ENCODE assay signal across 9 mouse cellular contexts in the genomic region with DNA sequence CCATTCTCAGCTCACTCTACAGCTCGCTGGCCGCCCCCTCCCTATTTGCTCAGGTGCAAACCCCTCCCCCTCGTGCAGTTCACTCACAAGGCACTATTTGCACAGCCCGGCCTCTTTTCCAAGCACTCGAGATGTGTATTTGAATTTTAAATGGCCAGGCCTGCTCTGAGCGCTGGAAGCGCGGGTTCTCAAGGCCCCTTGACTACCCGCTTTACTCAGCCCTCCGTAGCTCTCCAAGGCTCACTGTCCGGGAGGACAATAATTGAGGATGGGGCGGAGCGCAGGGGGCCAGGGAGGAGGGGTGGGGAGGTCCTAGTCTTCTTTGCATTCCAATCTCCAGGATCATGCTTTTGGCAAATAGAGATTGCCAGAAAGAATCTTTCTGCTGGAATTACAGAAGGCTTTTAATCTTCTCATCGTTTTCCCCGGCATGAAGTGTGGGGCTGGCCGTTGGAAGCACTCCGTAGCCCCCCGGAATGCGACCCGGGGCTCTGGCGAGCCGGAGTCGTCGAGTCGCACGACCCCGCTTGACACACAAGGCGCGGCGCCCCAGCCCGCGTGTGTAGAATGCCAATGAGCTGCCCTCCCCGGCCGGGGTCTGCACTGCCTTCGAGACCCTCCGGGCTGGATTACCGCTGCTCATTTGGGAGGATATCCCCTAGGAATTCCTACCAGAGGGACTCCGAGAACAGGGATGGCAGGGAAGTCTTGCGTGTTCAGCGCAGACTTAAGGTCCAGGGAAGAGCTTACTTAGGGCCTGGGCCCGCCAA. TPM values are rescaled to one million over a fixed set of nuclear protein-coding genes. Genes with fewer than 3 reads are reported as not detected.
DNase-seq lines count a peak whose midpoint lies in the region; ATAC-seq and TF ChIP-seq lines count a peak whose summit lies in the region.
"Had no signal": no experiment of that assay in that cellular context is flagged by ENCODE, and none has a peak within 500 bp of the region (broad histone marks: within the 10 kb centered on the region; RNA-seq: fewer than 3 reads in every experiment).

No protein-coding gene starts in this region.

- peaks cover 94% of the 10 kb centered on the region for H3K27me3 ChIP-seq in liver, embryonic 12.5 days (replicated peaks)
- H3K27me3 ChIP-seq in liver, embryonic 11.5 days (replicated peaks; ENCODE audit: control insufficient read depth, insufficient read depth, low read length) = peaks cover 93% of the 10 kb centered on the region
- H3K27me3 ChIP-seq in hindbrain, embryonic 14.5 days (ENCODE audit: control insufficient read depth, insufficient read depth, low read length) = peaks cover 93% of the 10 kb centered on the region
- peaks cover 4% of the 10 kb centered on the region; the same call in 1 of the 2 replicates for H3K27me3 ChIP-seq in cerebellum, adult 2 months (ENCODE audit: control insufficient read depth, insufficient read depth, low read length)

- H3K9me3 ChIP-seq in liver, embryonic 12.5 days (replicated peaks) = no peaks in the 10 kb centered on the region
- H3K9me3 ChIP-seq in liver, embryonic 11.5 days (ENCODE audit: control insufficient read depth, low read length) = no peaks in the 10 kb centered on the region
- no peaks in the 10 kb centered on the region for H3K9me3 ChIP-seq in hindbrain, embryonic 14.5 days (ENCODE audit: control insufficient read depth, low read length)

- TF ChIP-seq CTCF in cerebellum, adult 2 months (IDR thresholded peaks at IDR 0.05; ENCODE audit: borderline replicate concordance, insufficient read depth, low read depth, low read length) = no peak

- H3K9ac ChIP-seq in liver, embryonic 12.5 days = no peak overlapping the region
- H3K9ac ChIP-seq in liver, embryonic 11.5 days (ENCODE audit: low read depth, low read length) = no peak overlapping the region
- H3K9ac ChIP-seq in hindbrain, embryonic 14.5 days = no peak overlapping the region

- 0 out of 2 replicates have a peak overlapping the region, but pooled peaks have one; percentile 18 for H3K4me2 ChIP-seq in liver, embryonic 12.5 days
- no peak overlapping the region for H3K4me2 ChIP-seq in liver, embryonic 11.5 days
- peak overlapping the region; percentile 84 for H3K4me2 ChIP-seq in hindbrain, embryonic 14.5 days (replicated peaks)

- H3K27ac ChIP-seq in liver, embryonic 12.5 days = no peak overlapping the region
- H3K27ac ChIP-seq in liver, embryonic 11.5 days (ENCODE audit: low read depth, low read length) = no peak overlapping the region
- H3K27ac ChIP-seq in hindbrain, embryonic 14.5 days = no peak overlapping the region
- H3K27ac ChIP-seq in cerebellum, adult 2 months (ENCODE audit: insufficient read depth, low read length) = no peak overlapping the region

- no peak for DNase-seq in liver, embryonic 11.5 days (ENCODE audit: low spot score)
- DNase-seq in hindbrain, embryonic 14.5 days (ENCODE audit: low spot score) = no peak
- DNase-seq in lung, postnatal 25 days (ENCODE audit: low spot score) = peak; percentile 78
- DNase-seq in urinary bladder, postnatal 14 days (ENCODE audit: low spot score) = peak; percentile 16
- DNase-seq in kidney, adult 9 months = no peak
- DNase-seq in cerebellum, adult 2 months = no peak
- no peak for DNase-seq in frontal cortex, postnatal 10 days (ENCODE audit: low spot score in 2 of 2)

- WGBS in liver, embryonic 12.5 days (ENCODE audit: insufficient replicate concordance) = 3% methylated on average over 41 of the region's 41 CpGs
- 2% methylated on average over 41 of the region's 41 CpGs for WGBS in liver, embryonic 11.5 days
- 2% methylated on average over 41 of the region's 41 CpGs for WGBS in hindbrain, embryonic 14.5 days
- 2% methylated on average over 41 of the region's 41 CpGs for WGBS in cerebellum, adult 2 months

- no peak overlapping the region for H3K4me3 ChIP-seq in liver, embryonic 12.5 days
- no peak overlapping the region for H3K4me3 ChIP-seq in liver, embryonic 11.5 days (ENCODE audit: low read depth, low read length)
- 0 out of 2 replicates have a peak overlapping the region, but pooled peaks have one; percentile 5 for H3K4me3 ChIP-seq in hindbrain, embryonic 14.5 days (replicated peaks; ENCODE audit: low read length)
- no peak overlapping the region for H3K4me3 ChIP-seq in cerebellum, adult 2 months (replicated peaks; ENCODE audit: insufficient read depth, low read depth, low read length)

- H3K4me1 ChIP-seq in liver, embryonic 12.5 days = peaks cover 7% of the 10 kb centered on the region; the same call in 1 of the 2 replicates
- H3K4me1 ChIP-seq in liver, embryonic 11.5 days (replicated peaks; ENCODE audit: control insufficient read depth, insufficient read depth, low read length) = peaks cover 5% of the 10 kb centered on the region
- peaks cover 22% of the 10 kb centered on the region for H3K4me1 ChIP-seq in hindbrain, embryonic 14.5 days (replicated peaks; ENCODE audit: control insufficient read depth, insufficient read depth, low read length)
- H3K4me1 ChIP-seq in cerebellum, adult 2 months (ENCODE audit: control insufficient read depth, insufficient read depth, low read length) = no peaks in the 10 kb centered on the region

- no peak for ATAC-seq in liver, embryonic 12.5 days
- no peak for ATAC-seq in liver, embryonic 11.5 days (replicated peaks; ENCODE audit: low FRiP score)
- peak; percentile 16; the same call in 1 of the 2 replicates for ATAC-seq in hindbrain, embryonic 14.5 days (ENCODE audit: low FRiP score)

- H3K36me3 ChIP-seq in liver, embryonic 12.5 days = no peaks in the 10 kb centered on the region
- no peaks in the 10 kb centered on the region for H3K36me3 ChIP-seq in liver, embryonic 11.5 days (ENCODE audit: control insufficient read depth, insufficient read depth, low read length)
- no peaks in the 10 kb centered on the region for H3K36me3 ChIP-seq in hindbrain, embryonic 14.5 days (replicated peaks; ENCODE audit: control insufficient read depth, insufficient read depth)

- no peak for TF ChIP-seq POLR2A in cerebellum, adult 2 months (IDR thresholded peaks at IDR 0.05; ENCODE audit: borderline replicate concordance, insufficient read depth, low read length)

RNA-seq across cellular contexts. Expression of gene Shh, which starts 7.4 kb away (rescaled TPM):
- not detected in 2 replicates for polyA plus RNA-seq in liver, embryonic 12.5 days (2016; fragmentation: Nextera tagmentation; extraction: Ambion mirVana)
- polyA plus RNA-seq in liver, embryonic 11.5 days (2014; fragmentation: Nextera tagmentation; extraction: Ambion mirVana) = 0.14 and 0.21 TPM in 2 replicates
- polyA plus RNA-seq in hindbrain, embryonic 14.5 days (2014; fragmentation: Nextera tagmentation; extraction: Ambion mirVana) = 1.3 and 1.4 TPM in 2 replicates
- 5.1 TPM in 2 replicates for polyA plus RNA-seq in cerebellum, adult 2 months (2012; rRNA removed)
- polyA plus RNA-seq: liver, embryonic 16.5 days had no signal

Comparison
In these comparisons a context has a peak if more than half of its experiments do, and no peak if none do; other contexts are left out.
1. DNase-seq: peak in lung, postnatal 25 days (single experiment) and urinary bladder, postnatal 14 days (single experiment); none in liver, embryonic 11.5 days (single experiment), hindbrain, embryonic 14.5 days (single experiment), kidney, adult 9 months (single experiment), cerebellum, adult 2 months (0 of 2) and frontal cortex, postnatal 10 days (0 of 2).